Mouse (Mus musculus) ES-E14 (cell line): ENCODE measurements around the gene Daxx.

ENCODE experiments used
- MAFK ChIP-seq: IDR thresholded peaks from 2 replicates; pipeline ENCODE4 v1.6.1; 2014; ENCODE audit warnings: mild to moderate bottlenecking, low read depth, low read length, inconsistent platforms; ENCODE audit not compliant: insufficient read depth
- ZC3H11A ChIP-seq: IDR thresholded peaks from 2 replicates; pipeline ENCODE4 v1.6.1; 2012; ENCODE audit warnings: low read depth, mild to moderate bottlenecking, inconsistent platforms, low read length, borderline replicate concordance
- ZNF384 ChIP-seq: IDR thresholded peaks from 2 replicates; pipeline ENCODE4 v1.6.1; 2012; ENCODE audit warnings: low read depth, low read length, inconsistent platforms

GRCm38 (mm10) chr17:33958451-33958850, 49.2 kb downstream of the Daxx start:
- TF ChIP-seq ZC3H11A (no peak), ZNF384 (no peak), MAFK (no peak)
